Mouse (Mus musculus): ENCODE measurements around the gene Slc25a10. TPM values are rescaled to one million over a fixed set of nuclear protein-coding genes. Genes with fewer than 3 reads are reported as not detected.

Slc25a10 gene
- polyA plus RNA-seq, 1 experiment, result 751 TPM

DNA sequence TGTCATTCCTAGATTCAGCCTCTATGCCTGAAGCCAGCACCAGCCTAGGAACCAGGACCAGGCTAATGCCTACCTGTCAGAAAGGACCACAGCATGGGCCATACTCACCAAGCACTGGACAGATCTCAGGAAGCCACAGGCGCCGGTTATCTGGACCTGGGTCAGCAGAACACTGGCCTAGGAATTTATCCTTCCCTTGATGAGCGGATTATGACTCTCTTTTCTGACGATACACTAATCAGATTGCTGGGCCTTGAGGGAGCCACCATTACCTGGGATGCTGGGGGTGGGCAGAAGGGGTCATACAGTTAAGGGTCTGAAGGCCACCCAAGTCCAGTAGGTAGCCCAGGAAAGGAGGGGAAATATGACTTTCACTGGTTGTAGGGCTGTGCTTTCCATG is 38.3 kb upstream of the Slc25a10 start, which contains the start of gene Pde6g:
Gene Pde6g, minus strand, starts transcription at position 195 of the 400 bp plus-strand sequence.
- no peak for DNase-seq
- TF ChIP-seq POLR2A (IDR thresholded peaks at IDR 0.05; ENCODE audit: low read depth, low read length) (no peak), CTCF (conservative IDR thresholded peaks at IDR 0.05; ENCODE audit: insufficient read depth, insufficient read length, low read depth, low read length) (no peak)
- WGBS, result 90% methylated on average over 4 of the region's 4 CpGs
- Histone ChIP-seq H3K27me3 (replicated peaks; ENCODE audit: control insufficient read depth, insufficient read depth, low read length) (no peaks in the 10 kb centered on the region), H3K36me3 (ENCODE audit: control insufficient read depth, insufficient read depth, low read length) (no peaks in the 10 kb centered on the region), H3K27ac (ENCODE audit: insufficient read depth, low read depth, low read length) (no peak within 1 kb of the TSS), H3K4me1 (ENCODE audit: control insufficient read depth, insufficient read depth, low read length) (no peaks in the 10 kb centered on the region), H3K4me3 (ENCODE audit: insufficient read depth, low read depth, low read length) (no peak within 1 kb of the TSS)

GRCm38 (mm10) chr11:120454965-120455364 is 36.7 kb upstream of the Slc25a10 start:
- H3K27ac ChIP-seq (ENCODE audit: insufficient read depth, low read depth, low read length), result no peak overlapping the region
- H3K4me3 ChIP-seq (ENCODE audit: insufficient read depth, low read depth, low read length), result no peak overlapping the region
- WGBS, result 93% methylated on average over 4 of the region's 4 CpGs
- no peaks in the 10 kb centered on the region for H3K27me3 ChIP-seq (replicated peaks; ENCODE audit: control insufficient read depth, insufficient read depth, low read length)
- TF ChIP-seq POLR2A (IDR thresholded peaks at IDR 0.05; ENCODE audit: low read depth, low read length) (no peak), CTCF (conservative IDR thresholded peaks at IDR 0.05; ENCODE audit: insufficient read depth, insufficient read length, low read depth, low read length) (no peak)
- DNase-seq, result no peak
- no peaks in the 10 kb centered on the region for H3K4me1 ChIP-seq (ENCODE audit: control insufficient read depth, insufficient read depth, low read length)
- H3K36me3 ChIP-seq (ENCODE audit: control insufficient read depth, insufficient read depth, low read length), result no peaks in the 10 kb centered on the region

- WGBS, result 94% methylated on average over 7 of the region's 7 CpGs
- H3K4me3 ChIP-seq (ENCODE audit: insufficient read depth, low read depth, low read length), result no peak overlapping the region
- no peaks in the 10 kb centered on the region for H3K4me1 ChIP-seq (ENCODE audit: control insufficient read depth, insufficient read depth, low read length)
- no peaks in the 10 kb centered on the region for H3K27me3 ChIP-seq (replicated peaks; ENCODE audit: control insufficient read depth, insufficient read depth, low read length)
- no peak for DNase-seq
- no peaks in the 10 kb centered on the region for H3K36me3 ChIP-seq (ENCODE audit: control insufficient read depth, insufficient read depth, low read length)
- H3K27ac ChIP-seq (ENCODE audit: insufficient read depth, low read depth, low read length), result no peak overlapping the region
- TF ChIP-seq POLR2A (IDR thresholded peaks at IDR 0.05; ENCODE audit: low read depth, low read length) (no peak), CTCF (conservative IDR thresholded peaks at IDR 0.05; ENCODE audit: insufficient read depth, insufficient read length, low read depth, low read length) (no peak)
Observed at GRCm38 (mm10) chr11:120455413-120455812, 36.2 kb upstream of the Slc25a10 start.

DNA sequence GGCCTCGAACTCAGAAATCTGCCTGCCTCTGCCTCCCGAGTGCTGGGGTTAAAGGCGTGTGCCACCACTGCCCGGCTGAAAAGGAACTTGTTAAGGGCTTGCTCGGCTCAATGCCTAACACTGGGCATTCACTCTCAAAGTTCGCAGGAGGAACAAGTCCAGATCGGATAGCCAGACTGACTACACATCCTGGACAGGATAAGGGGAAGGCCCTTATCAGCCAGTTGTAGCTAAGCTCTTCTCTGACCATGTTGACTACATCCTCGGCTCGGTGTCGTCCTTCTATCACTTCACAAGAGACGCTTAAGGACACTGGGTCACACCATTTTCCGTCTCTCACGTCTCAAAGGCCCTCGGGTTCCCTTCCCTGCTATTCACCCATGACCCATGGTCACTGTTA is 34.3 kb upstream of the Slc25a10 start:
- H3K4me3 ChIP-seq (ENCODE audit: insufficient read depth, low read depth, low read length), result peak overlapping the region; percentile 76
- no peak for TF ChIP-seq CTCF (conservative IDR thresholded peaks at IDR 0.05; ENCODE audit: insufficient read depth, insufficient read length, low read depth, low read length)
- no peak for TF ChIP-seq POLR2A (IDR thresholded peaks at IDR 0.05; ENCODE audit: low read depth, low read length)
- no peaks in the 10 kb centered on the region for H3K36me3 ChIP-seq (ENCODE audit: control insufficient read depth, insufficient read depth, low read length)
- no peaks in the 10 kb centered on the region for H3K4me1 ChIP-seq (ENCODE audit: control insufficient read depth, insufficient read depth, low read length)
- no peaks in the 10 kb centered on the region for H3K27me3 ChIP-seq (replicated peaks; ENCODE audit: control insufficient read depth, insufficient read depth, low read length)
- DNase-seq, result peak; percentile 20
- peak overlapping the region; percentile 61 for H3K27ac ChIP-seq (ENCODE audit: insufficient read depth, low read depth, low read length)
- WGBS, result 11% methylated on average over 14 of the region's 14 CpGs

DNA sequence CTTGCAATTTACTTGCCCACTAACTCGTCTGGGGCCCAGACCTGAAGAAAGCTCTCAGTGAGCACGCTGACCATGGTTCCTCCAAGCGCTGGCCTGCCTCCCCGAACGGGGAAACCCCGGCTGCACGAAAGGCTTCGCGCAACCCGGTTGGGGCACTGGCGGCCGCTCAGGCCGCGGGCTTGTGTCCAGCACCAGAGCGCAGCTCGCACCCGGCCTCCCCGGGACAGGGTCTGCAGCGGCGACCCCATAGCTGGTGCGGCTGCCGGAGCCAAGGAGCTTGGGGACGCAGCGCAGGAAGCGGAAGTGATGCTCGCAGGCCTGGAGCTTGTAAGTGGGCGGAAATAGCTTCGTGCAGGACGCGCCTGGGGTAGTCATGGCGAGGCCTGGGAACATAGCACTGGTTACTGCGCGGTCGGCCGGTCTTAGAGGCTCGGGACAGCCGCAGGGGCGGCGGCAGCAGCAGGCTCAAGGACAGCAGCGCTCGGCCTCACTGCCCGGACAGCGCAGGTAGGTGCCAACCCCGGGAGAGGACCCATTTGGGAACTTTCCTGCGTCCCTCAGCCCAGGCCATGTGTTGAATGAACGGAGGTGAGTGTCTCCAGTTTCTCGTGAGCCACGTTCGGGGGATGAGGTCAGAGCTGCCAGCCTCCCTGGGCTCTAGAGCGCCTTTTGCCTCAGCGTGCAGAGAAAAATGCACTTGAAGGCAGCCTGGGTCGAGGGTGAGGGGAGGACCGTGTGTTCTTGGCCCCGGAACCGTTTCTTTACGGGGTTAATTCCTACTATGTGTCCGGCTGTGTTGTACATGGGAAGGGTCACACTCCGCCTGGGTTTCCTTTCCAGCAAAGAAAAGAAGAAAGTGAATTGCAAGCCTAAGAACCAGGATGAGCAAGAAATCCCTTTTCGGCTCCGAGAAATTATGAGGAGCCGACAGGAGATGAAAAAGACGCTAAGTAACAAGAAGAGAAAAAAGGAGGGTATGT is 33.6 kb upstream of the Slc25a10 start, which contains the start of the genes Oxld1 and Ccdc137:
Gene Oxld1, minus strand, starts transcription at position 297 of the 980 bp plus-strand sequence.
Gene Ccdc137, plus strand, starts transcription at position 344 of the 980 bp plus-strand sequence.
- DNase-seq, result peak; percentile 81
- peak within 1 kb of the TSS; percentile 61 for H3K27ac ChIP-seq (ENCODE audit: insufficient read depth, low read depth, low read length)

GRCm38 (mm10) chr11:120458847-120459597 is 32.6 kb upstream of the Slc25a10 start:
- Histone ChIP-seq H3K27ac (ENCODE audit: insufficient read depth, low read depth, low read length) (no peak overlapping the region), H3K36me3 (ENCODE audit: control insufficient read depth, insufficient read depth, low read length) (no peaks in the 10 kb centered on the region), H3K4me1 (ENCODE audit: control insufficient read depth, insufficient read depth, low read length) (no peaks in the 10 kb centered on the region), H3K27me3 (replicated peaks; ENCODE audit: control insufficient read depth, insufficient read depth, low read length) (no peaks in the 10 kb centered on the region), H3K4me3 (ENCODE audit: insufficient read depth, low read depth, low read length) (peak overlapping the region; percentile 76)
- WGBS, result 61% methylated on average over 6 of the region's 6 CpGs
- TF ChIP-seq CTCF (conservative IDR thresholded peaks at IDR 0.05; ENCODE audit: insufficient read depth, insufficient read length, low read depth, low read length) (peak; percentile 56), POLR2A (IDR thresholded peaks at IDR 0.05; ENCODE audit: low read depth, low read length) (no peak)
- DNase-seq, result no peak

More for the DNA sequence above, 33.6 kb upstream of the Slc25a10 start, which contains the start of the genes Oxld1 and Ccdc137:
- Histone ChIP-seq H3K4me1 (ENCODE audit: control insufficient read depth, insufficient read depth, low read length) (no peaks in the 10 kb centered on the region), H3K27me3 (replicated peaks; ENCODE audit: control insufficient read depth, insufficient read depth, low read length) (no peaks in the 10 kb centered on the region), H3K36me3 (ENCODE audit: control insufficient read depth, insufficient read depth, low read length) (no peaks in the 10 kb centered on the region), H3K4me3 (ENCODE audit: insufficient read depth, low read depth, low read length) (peak within 1 kb of the TSS; percentile 76)
- peak; percentile 82 for TF ChIP-seq POLR2A (IDR thresholded peaks at IDR 0.05; ENCODE audit: low read depth, low read length)
- no peak for TF ChIP-seq CTCF (conservative IDR thresholded peaks at IDR 0.05; ENCODE audit: insufficient read depth, insufficient read length, low read depth, low read length)
- WGBS, result 3% methylated on average over 62 of the region's 62 CpGs
